Mouse (Mus musculus) mouse trophoblast stem cell (cell line): ENCODE results near the gene Arhgap11a.

Experiments
- in situ Hi-C, 2 experiments: fragments of 300-500 bp; cut with MseI, MboI; formaldehyde crosslinking; loops; 2 replicates in 1 of 2; 3 replicates in 1 of 2; pipeline ENCODE4 v1.15.1; 2025

Gene Arhgap11a

DNA sequence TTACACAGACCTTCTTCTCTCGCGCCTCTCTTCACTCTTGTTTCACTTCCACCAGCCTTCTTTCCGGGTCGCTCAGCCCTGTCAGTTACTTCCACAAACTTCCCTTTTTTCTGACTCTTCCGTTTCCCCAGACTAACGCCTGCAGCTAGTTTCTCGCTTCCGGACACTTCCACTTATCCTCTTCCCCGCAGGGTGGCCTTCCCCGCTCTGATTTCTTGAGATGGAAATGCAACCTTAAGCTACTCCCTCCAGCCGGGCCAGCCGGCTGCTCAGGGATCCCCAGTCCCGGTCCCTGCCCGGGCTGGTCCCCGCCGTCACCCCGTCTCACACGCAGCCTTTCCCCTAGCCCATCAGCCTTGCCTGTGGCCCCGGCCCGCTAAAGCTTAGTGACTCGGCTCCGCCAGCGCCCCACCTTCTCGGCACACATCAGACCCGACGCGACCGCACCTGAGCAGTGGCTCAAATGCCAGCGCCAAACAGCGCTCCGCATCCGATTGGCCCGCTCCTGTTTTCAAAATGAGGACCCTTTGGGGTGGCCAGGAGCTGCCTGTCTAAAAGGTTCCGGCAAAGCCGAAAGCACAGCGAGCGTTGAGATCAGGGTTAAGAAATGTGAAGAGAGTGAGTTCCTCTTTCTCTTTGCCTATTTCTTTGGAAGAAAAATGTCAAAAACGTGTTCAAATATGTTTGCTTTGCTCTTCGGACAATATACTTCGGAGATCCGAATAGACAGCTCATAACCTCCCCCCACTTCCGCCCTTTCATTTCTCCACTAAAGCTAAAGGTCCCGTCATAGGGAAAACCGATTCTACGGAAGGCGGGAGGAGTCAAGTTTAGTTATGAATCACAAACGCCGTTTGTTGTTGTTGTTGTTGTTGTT, at the start of gene Arhgap11a:
Arhgap11a (minus strand) TSS at position 417 of the 877 bp plus-strand sequence.
- in situ Hi-C loops: no loop called here

DNA sequence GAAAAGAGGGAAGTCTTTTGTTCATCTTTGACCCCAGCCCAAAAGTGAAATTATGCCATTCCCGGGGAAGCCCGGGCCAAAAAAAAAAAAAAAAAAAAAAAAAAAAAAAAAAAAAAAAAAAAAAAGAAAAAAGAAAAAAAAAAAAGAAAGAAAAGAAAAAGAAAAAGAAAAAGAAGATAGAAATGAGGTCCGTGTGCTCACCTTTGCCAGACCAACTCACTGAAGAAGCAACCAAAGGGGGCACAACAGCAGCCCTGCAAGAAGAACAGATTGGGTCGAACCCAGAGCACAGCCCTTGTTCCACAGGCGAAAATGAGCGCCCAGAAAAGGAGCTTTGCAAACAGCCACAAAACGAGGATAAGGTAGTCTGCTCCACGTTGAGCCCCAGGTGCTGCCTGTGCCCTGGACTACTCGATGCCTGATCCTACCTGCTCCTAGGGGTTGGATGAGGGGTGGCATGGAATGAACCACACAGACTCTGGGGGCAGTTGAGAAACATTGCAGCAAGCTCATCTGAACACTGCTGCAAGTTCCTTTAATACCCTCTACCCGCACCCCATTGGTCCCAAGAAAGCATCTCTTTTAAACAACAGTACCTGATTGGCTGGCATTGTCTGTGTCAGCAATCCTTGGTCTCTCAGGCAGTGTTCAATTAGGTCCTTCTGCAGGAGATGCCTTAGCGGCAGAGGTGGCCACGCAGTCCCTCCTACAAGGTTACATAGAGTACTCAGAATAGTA, 45.1 kb upstream of the Arhgap11a start:
- in situ Hi-C loops: no loop called here

DNA sequence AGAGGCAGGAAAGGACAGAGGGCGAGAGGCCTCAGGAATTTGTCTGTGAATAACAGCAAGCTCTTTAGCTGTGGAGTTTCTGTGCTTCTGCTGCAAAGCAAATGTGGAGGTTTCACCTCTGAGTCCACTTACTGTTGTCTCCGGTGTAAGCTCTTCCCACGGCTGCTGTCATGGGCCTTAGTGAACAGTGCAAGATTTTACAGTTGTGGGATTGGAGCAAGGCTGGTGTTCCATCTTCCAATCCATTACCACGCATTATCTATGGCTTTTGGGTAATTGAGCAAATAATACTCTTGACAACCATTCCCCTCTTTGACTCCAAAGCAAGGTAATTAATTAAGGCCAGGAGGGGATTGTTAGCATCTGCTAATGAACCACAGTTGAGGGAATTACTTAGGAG, 38.7 kb upstream of the Arhgap11a start:
- in situ Hi-C loops: no loop called here

DNA sequence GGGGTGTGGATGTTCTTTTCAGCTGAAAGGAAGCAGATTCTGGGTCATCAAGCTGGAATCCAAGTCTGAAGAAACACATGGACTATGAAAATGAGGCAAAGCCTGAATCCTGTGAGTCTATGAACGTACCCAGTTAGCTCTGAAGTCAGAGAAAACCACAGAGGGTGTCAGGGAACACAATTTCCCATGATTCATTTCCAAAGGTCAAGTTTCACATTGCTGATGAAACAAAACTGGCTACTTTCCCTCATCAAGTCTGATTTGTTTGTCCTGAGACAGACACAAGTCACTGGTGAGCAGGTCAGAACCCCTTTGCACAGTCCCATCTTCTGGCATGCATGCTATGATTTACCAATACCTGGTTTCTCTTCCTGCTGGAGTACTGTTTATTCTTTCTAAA, 37.6 kb upstream of the Arhgap11a start:
- in situ Hi-C loops: no loop called here

GRCm38 (mm10) chr2:113870115-113870514, 21.7 kb upstream of the Arhgap11a start:
- in situ Hi-C loops: loop anchor here in 1 of 2 experiments (25.0 kb wide), 1 partner anchor 267 kb away; no protein-coding TSS in a partner anchor

GRCm38 (mm10) chr2:113868404-113868803, 19.9 kb upstream of the Arhgap11a start:
- in situ Hi-C loops: loop anchor here (10.0 to 25.0 kb wide), 2 partner anchors 269 to 276 kb away; no protein-coding TSS in a partner anchor

- in situ Hi-C loops: loop anchor here (10.0 to 25.0 kb wide), 2 partner anchors 271 to 279 kb away; no protein-coding TSS in a partner anchor
Observed at GRCm38 (mm10) chr2:113866155-113866554, 17.7 kb upstream of the Arhgap11a start.

- in situ Hi-C loops: no loop called here
Observed at GRCm38 (mm10) chr2:113849141-113849540, 680 bp upstream of the Arhgap11a start.

DNA sequence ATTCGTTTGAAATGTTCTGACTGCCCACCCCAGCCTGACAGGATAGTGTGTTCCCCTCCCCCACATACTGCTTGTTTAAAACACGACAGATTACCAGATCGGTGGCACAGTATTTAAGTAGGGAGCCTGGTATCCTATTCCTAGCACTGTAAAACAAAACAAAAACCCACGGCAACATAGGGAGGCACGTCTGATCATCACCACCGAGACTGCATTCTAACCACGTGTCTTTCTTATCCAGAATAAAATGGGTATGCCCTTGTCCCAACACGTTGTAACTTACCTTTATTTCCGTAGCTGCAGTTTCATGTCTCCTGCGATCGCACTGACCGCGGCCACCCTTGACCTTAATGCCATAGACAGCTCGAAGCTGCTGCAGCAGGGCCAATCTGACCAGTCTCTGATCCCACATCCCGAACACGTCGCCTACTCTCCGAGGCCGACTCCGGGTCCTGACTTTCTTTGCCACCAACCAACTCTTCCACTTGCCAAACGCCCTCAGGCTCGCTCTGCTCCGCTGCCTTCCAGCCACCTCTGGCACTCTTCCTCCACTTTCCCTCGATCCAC, 700 bp downstream of the Arhgap11a start:
- in situ Hi-C loops: no loop called here

GRCm38 (mm10) chr2:113845081-113845480, 3.4 kb downstream of the Arhgap11a start:
- in situ Hi-C loops: no loop called here

- in situ Hi-C loops: no loop called here
Observed at GRCm38 (mm10) chr2:113841656-113842437, 6.6 kb downstream of the Arhgap11a start.

DNA sequence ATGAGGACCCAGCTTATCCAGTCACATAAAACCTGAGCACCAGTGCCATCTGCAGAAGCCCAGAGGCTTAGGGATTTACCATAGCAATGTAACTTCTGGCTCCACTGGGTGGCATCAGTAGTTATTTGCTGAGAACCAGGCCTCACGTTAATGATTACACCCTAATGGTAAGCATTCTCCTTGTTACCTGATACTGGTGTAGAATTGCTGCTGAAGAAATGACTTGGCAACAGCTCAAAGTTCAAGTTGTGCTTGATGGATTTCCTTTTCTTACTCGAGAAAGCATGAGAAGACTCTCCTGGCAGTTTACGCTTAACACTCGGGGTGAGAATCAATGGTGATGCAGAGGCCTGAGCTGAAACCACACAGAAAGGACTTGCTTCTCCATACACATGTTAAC, 9.0 kb downstream of the Arhgap11a start:
- in situ Hi-C loops: no loop called here

DNA sequence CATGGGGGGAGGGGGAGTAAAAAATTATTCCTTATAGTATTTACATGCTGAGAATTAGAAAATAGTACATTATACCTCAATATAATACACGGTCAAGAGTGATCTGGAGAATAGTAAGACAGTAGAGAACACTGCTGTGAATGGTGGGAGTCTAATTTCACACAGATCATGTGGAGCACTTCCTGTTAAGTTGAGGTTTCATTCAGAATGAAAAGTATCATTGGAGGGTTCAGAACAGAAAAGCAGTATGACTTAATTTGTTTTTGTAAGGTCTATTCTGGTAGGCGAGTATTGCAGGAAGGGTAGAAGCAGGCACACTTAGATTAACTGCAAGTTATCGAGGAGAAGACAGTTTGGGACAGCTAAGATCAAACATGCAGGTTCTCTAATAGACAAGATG, 13.2 kb downstream of the Arhgap11a start:
- in situ Hi-C loops: no loop called here

DNA sequence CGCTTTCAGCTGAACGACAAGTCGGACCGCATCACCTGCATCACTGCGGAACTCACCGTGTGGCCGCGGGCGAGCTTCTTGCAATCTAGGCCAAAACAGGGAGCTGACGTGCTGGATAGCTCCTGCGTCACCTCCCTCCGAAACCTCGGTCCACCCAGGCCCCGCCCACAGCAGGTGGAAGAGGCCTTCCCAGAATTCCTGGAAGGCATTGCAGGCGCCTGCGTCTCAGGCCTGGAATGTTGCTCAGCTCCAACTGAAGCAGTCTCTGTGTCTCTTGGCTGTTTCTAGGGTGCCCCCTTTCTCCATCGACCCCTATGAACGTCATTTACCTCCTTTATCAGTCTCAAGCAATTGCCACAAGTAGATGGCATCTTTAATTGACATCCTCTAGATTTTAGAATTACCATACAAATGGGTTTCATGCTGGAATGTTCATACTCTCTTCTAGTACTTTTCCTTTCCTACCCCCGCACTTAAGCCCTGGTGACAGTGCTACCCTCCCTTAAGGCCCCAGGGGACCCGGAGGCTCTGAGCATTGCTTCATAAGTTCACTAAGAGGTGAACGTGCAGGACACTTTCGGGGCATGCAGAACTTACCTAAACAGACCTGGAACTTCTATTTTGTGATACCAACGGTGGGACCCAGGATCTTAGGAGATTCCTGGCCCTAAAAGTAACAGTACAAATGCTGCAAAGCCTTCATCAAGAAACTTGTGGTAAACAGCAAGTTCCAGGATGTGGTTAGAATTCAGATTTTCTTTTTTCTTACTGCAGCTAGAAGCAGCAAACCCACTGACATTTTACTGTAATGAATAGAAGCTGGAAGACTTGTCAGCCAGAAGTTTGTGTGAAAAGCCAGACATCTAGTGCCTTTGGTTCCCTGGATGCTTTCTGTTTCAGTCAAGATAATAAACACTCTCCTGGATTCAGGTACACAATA, 19.2 kb downstream of the Arhgap11a start, which contains the start of gene Scg5:
Scg5 (minus strand) TSS at position 179 of the 940 bp plus-strand sequence.
- in situ Hi-C loops: no loop called here

DNA sequence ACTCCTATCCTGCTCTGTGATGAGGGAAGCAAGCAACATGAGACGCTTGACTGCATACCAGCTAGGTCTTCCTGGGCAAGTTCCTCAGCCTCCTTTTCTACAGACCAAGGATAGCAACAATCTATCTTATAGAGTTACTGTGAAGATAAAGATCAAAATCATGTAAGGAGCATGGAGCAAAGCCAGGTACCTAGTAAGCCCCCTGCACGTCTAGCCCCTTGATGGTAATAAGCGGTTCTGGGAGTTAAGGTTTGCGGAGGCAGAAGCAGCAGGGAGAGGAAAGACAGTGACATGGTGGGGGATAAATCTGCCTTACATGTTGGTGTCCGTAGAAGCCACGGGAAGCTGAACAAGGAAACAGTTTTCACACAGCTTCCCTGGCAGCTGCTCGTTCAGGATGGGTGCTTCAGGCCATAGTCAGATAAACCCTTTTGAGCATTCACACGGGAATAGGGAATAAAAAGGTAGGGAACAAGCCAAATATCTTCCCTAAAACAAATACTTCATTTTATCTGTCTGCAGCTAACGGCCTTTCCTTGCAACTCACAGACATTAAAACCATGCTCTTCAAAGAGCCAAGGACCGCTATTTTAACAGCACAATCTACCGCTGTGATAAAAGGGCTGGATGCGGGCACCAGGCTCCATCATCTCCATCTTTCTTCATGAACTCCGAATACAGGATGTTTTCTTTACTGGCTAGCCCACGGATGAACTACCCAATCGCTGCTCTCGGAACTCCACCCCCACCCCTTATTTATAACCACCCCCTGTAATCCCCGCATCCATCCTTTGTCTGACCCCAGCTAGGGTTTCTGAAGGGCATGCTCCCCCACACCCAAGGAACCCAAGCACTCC, 20.1 kb downstream of the Arhgap11a start:
- in situ Hi-C loops: no loop called here

- in situ Hi-C loops: loop anchor here in 1 of 2 experiments (5.0 kb wide), 1 partner anchor 332 kb away; no protein-coding TSS in a partner anchor
Observed at GRCm38 (mm10) chr2:113823909-113824308, 24.6 kb downstream of the Arhgap11a start.

DNA sequence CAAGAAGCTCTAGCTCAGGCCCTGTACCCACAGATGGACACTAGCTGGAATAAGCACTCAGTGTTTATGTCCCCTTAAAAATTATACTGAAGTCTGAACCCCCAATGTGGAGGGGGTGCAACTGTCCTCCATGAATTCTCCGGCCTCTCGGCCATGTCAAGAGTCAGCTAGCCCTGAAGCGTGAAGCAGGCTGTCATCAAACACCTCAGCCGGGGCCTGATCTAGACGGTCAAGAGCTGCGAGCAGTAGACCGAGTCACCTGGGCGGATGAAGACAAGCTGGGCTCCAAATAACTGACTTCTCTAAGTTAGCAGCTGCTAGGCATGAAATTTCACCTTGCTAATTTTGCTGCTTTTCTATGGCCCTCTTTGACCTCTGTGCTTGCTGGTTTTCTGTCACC, 26.1 kb downstream of the Arhgap11a start:
- in situ Hi-C loops: loop anchor here in 1 of 2 experiments (5.0 kb wide), 1 partner anchor 330 kb away; no protein-coding TSS in a partner anchor

DNA sequence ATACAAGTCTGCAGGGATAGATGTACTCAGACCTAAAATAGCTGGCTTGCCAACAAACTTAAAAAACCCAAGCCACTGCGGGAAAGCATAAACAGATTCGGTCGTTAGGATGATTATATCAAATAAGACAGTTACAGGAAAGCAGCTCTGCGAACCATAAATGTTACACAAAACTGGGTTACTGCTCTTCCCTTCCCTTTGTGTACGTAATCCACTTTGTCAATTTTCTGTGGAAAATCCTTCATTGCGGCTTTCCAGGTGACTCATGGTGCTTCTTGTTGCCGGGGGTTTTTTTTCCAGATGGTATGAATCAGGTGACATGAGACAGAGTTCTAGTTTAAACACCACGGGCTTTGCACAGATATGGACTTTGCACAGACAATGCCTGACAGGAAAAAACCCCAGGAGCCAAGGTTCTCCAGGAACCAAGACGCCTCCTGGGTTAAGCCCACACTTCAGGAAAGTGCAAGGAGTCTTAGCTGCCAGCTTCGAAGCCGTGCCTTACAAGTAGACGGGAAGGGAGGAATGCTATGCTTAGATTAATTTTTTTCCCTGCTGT, 27.2 kb downstream of the Arhgap11a start:
- in situ Hi-C loops: loop anchor here in 1 of 2 experiments (5.0 kb wide), 1 partner anchor 329 kb away; no protein-coding TSS in a partner anchor
